Mouse (Mus musculus) kidney, postnatal 0 days (tissue): Measurements from ENCODE around the gene Gm28051. TPM values are rescaled to one million over a fixed set of nuclear protein-coding genes. Genes with fewer than 3 reads are reported as not detected.

Experiments used
- ATAC-seq: fragments of 200-750 bp; cut with Nextera tagmentation; replicated peaks from 2 replicates; pipeline ENCODE4 v1.8.0; 2017; ENCODE audit warnings: low read depth, moderate number of reproducible peaks, moderate TSS enrichment, moderate library complexity; ENCODE audit not compliant: low FRiP score
- DNase-seq: peaks from one replicate; pipeline ENCODE4 v3.0.0-alpha.2; 2016; ENCODE audit warnings: low spot score
- H3K27ac ChIP-seq: fragments of 300-500 bp; sonication (generic); 2 replicates; pipeline ENCODE4 v1.5.1; 2014; ENCODE audit warnings: mild to moderate bottlenecking
- H3K27me3 ChIP-seq: fragments of 300-500 bp; sonication (generic); 2 replicates; pipeline ENCODE4 v1.6.1; 2014; ENCODE audit warnings: low read length, mixed read lengths; ENCODE audit not compliant: insufficient read depth
- H3K36me3 ChIP-seq: fragments of 300-500 bp; sonication (generic); 2 replicates; pipeline ENCODE4 v1.6.1; 2014; ENCODE audit warnings: low read length, mixed read lengths; ENCODE audit not compliant: insufficient read depth
- H3K4me1 ChIP-seq: fragments of 300-500 bp; sonication (generic); replicated peaks from 2 replicates; pipeline ENCODE4 v1.6.1; 2014; ENCODE audit warnings: antibody characterized with exemption, low read length, mixed read lengths; ENCODE audit not compliant: insufficient read depth
- H3K4me2 ChIP-seq: fragments of 300-500 bp; sonication (generic); 2 replicates; pipeline ENCODE4 v1.6.1; 2014; ENCODE audit warnings: mild to moderate bottlenecking, low read length, moderate library complexity, mixed read lengths
- H3K4me3 ChIP-seq: fragments of 300-500 bp; sonication (generic); replicated peaks from 2 replicates; pipeline ENCODE4 v1.5.1; 2014; ENCODE audit warnings: low read depth, low read length
- H3K9ac ChIP-seq: fragments of 300-500 bp; sonication (generic); 2 replicates; pipeline ENCODE4 v1.6.1; 2014; ENCODE audit warnings: low read depth, low read length
- H3K9me3 ChIP-seq: fragments of 300-500 bp; sonication (generic); replicated peaks from 2 replicates; pipeline ENCODE4 v1.6.1; 2016; ENCODE audit warnings: low read length, inconsistent platforms, mixed read lengths
- CTCF ChIP-seq: IDR thresholded peaks from 2 replicates; pipeline ENCODE4 v1.5.1; 2016; ENCODE audit warnings: antibody characterized with exemption, low read depth, mild to moderate bottlenecking, moderate library complexity
- WGBS: fragments of 180-500 bp; shearing (Covaris S2); extraction: QIAGEN DNeasy Blood & Tissue Kit; methylation state at CpG from one replicate; pipeline ENCODE4 v1.1.7; 2014; 5-methylcytosine and 5-hydroxymethylcytosine counted together
- polyA plus RNA-seq: library from polyadenylated mRNA; unstranded; fragments of >200 nt; fragmentation: Nextera tagmentation; extraction: Ambion mirVana; gene quantifications from 2 replicates; pipeline ENCODE4 v1.2.1, GENCODE M21; 2015

The Gm28051 gene
- polyA plus RNA-seq, 1 experiment from 2014 or later = not detected

DNA sequence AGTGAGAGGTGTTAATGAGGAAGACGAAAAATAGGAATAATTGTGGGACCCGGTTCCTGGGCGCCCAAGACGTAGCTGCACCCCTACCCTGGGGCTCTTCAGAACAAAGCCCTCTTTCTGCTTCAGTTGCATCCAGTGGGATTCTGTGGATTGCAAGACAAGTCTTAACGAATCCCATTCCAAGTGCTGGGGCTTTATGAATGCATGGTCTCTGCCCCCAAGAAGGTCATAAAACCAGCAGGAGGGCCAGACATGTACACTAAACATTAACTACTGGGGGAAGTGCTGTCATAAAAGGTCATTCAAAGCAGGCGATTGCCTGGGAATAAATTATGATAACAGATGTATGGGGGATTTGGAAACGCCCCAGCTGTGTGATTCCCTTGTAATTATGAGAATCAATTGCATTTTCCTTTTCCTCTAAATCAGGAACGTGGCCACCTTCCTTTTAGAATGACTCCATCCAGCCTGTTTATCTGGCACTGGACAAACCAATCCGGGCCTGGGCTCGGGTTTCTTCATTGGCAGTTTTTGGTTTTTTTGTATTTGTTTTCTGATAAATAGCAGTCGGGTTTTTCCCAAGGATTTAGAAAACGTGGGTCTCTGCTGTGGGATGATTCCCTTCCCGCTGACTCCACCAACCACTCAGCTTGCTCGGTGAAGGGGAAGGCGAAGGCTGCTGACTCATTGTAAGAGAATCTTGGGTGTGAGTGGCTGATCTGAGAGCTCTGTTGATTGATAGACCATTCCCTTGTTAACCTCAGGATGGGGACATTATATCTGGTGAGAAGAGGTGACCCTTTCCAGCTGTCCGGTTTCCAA lies 26.6 kb downstream of the Gm28051 start:
- peak; percentile 57 for DNase-seq
- 16% methylated on average over 16 of the region's 16 CpGs for WGBS
- no peaks in the 10 kb centered on the region for H3K36me3 ChIP-seq

DNA sequence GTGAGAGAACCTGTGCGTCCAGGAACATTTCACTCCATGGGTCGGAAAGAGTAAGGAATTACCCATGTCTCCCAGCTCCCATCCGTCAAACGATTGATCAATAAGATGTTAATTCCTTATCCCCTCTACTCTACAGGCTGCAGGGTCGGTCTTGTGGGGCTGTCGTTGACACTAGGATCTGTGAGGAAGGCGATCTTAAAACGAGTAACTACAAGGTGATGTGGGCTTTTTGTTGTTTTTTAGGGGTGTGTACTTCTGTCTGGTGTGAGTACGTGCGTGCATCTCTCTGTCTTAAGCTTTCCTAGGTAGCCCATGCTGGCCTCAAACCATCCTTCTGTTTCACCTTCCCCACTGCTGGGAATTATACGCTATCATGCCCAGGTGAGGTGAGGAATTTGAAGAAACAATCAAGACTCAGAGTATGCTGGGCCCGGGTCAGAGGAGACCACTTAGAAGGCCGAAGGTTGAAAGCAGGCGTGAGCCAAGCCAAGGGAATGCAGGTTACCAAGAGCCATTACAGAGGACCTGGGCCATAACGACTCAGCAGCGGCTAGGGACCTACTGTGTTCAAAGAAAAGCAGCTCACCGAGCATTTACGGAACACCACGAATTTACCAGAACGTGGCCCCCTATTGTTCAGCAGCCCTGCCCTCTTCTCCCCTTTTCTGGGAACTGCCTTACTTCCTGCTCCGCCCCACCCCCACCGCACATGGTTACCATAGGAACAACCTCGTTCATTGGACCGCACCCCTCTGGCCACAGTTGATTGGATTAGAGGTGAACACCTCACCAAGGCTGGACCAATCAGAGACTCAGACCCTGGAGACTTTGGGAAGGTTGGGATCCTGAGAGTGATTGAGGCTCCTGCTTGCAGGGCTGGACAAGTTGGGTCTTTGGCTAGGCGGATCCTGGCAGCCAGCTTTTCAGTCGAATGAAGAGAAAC lies 27.4 kb downstream of the Gm28051 start:
- H3K36me3 ChIP-seq = no peaks in the 10 kb centered on the region
- H3K4me1 ChIP-seq = 0 out of 2 replicates have a peak, but pooled peaks cover 6% of the 10 kb centered on the region
- ATAC-seq (peak; percentile 94), DNase-seq (peak; percentile 91)
- 32% methylated on average over 26 of the region's 26 CpGs for WGBS
- no peaks in the 10 kb centered on the region for H3K27me3 ChIP-seq
- H3K9ac ChIP-seq = no peak overlapping the region
- TF ChIP-seq CTCF = peak; percentile 8; the same call in 1 of the 2 replicates
- H3K27ac ChIP-seq = peak overlapping the region; percentile 65; the same call in 1 of the 2 replicates
- peak overlapping the region; percentile 15; the same call in 1 of the 2 replicates for H3K4me3 ChIP-seq
- peak overlapping the region; percentile 43 for H3K4me2 ChIP-seq
- no peaks in the 10 kb centered on the region for H3K9me3 ChIP-seq

More for the DNA sequence above, 26.6 kb downstream of the Gm28051 start:
- no peaks in the 10 kb centered on the region for H3K9me3 ChIP-seq
- peak; percentile 42 for ATAC-seq
- peak overlapping the region; percentile 65; the same call in 1 of the 2 replicates for H3K27ac ChIP-seq
- no peak overlapping the region for H3K9ac ChIP-seq
- 0 out of 2 replicates have a peak, but pooled peaks cover 6% of the 10 kb centered on the region for H3K4me1 ChIP-seq
- H3K4me2 ChIP-seq = peak overlapping the region; percentile 43
- TF ChIP-seq CTCF = no peak
- no peaks in the 10 kb centered on the region for H3K27me3 ChIP-seq
- no peak overlapping the region for H3K4me3 ChIP-seq

DNA sequence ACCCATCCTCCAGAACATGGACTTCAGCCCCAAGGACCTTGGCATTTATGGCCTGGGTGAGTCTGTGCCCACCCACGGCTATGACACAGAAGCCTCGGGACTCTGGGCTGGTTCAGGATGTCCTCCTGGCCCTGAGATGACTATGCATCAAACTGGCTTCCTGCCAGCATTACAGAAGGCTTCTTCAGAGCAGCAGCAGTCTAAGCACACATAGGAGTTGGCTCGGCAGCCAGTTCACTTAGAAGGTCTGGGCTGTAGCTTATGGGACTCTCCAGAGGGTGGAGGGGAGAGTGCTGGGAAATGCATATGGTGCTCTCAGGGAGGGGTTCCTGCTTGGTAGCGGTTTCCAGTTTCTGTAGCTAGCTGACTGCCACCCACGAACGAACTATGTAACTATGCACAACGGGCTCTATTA lies 31.8 kb downstream of the Gm28051 start:
- Histone ChIP-seq H3K4me2 (no peak overlapping the region), H3K9me3 (no peaks in the 10 kb centered on the region), H3K27me3 (no peaks in the 10 kb centered on the region), H3K4me1 (0 out of 2 replicates have a peak, but pooled peaks cover 3% of the 10 kb centered on the region), H3K4me3 (no peak overlapping the region), H3K36me3 (no peaks in the 10 kb centered on the region), H3K27ac (no peak overlapping the region), H3K9ac (no peak overlapping the region)
- ATAC-seq = peak; percentile 33
- TF ChIP-seq CTCF = no peak
- 62% methylated on average over 7 of the region's 7 CpGs for WGBS
- DNase-seq = no peak

DNA sequence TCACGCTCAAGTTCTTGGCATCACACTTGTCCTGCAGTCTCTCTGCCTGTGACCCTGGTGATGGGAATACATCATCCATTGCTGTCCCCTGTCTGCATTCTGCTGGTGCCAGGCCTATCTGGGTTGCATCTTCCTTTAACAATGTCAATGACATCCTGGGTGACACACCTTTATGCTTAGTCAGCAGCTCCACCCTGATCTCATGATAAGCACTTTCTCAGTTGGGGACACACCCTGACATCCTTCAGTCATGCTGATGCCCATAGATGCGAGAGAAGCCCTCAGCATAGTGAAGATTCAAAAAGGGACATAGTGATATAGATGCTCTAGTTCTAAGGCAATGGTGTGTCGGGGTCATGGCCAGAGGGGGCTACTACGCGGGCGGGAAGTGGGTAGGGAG lies 32.4 kb downstream of the Gm28051 start:
- Histone ChIP-seq H3K4me1 (0 out of 2 replicates have a peak, but pooled peaks cover 1% of the 10 kb centered on the region), H3K27me3 (no peaks in the 10 kb centered on the region), H3K9ac (no peak overlapping the region), H3K27ac (no peak overlapping the region), H3K9me3 (no peaks in the 10 kb centered on the region), H3K36me3 (no peaks in the 10 kb centered on the region), H3K4me3 (no peak overlapping the region), H3K4me2 (no peak overlapping the region)
- DNase-seq (no peak), ATAC-seq (no peak)
- no peak for TF ChIP-seq CTCF
- WGBS = 91% methylated on average over 6 of the region's 6 CpGs

DNA sequence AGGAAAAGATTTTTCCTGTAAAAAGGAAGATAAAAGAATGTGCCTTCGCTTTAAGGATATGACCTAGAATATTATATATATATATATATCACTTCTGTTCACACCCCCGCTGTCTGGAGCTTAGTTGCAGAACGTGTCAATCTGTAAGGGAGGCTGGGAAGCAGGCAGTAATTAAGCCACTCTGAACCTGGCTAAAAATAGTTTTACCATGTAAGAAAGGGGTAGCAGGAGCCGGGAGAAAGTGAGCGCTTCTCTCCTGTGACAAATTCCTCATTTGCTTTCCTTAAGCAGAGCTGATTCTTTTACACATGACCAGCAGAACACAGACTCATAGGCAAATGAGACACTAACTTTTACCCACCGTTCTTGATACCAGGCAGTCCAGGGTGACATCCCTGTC lies 33.7 kb downstream of the Gm28051 start:
- 56% methylated on average over 6 of the region's 6 CpGs for WGBS
- ATAC-seq (no peak), DNase-seq (no peak)

DNA sequence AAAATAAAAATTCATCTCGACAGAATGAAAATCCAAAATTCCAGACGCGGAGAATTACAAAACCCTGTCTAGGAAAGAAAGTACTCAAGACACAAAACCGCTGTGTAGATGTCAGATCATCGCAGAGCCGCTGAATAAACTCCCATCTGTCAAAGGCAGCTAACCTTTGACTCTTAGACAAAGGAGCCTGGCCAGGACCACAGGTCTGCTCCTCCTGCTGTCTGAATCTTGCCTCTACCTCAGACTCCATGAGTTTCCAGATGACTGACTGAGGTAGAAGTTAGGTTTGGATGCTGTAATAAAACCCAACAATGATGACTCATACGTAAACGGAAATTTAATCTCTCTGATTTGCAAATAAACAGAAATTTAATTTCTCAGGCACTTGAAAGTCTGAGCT lies 34.6 kb downstream of the Gm28051 start:
- Histone ChIP-seq H3K27ac (no peak overlapping the region), H3K4me3 (no peak overlapping the region), H3K4me2 (no peak overlapping the region), H3K4me1 (no peaks in the 10 kb centered on the region), H3K9me3 (no peaks in the 10 kb centered on the region), H3K36me3 (no peaks in the 10 kb centered on the region), H3K9ac (no peak overlapping the region), H3K27me3 (no peaks in the 10 kb centered on the region)
- 51% methylated on average over 8 of the region's 8 CpGs for WGBS
- ATAC-seq = no peak
- DNase-seq = no peak
- TF ChIP-seq CTCF = no peak

More for the DNA sequence above, 33.7 kb downstream of the Gm28051 start:
- Histone ChIP-seq H3K4me3 (no peak overlapping the region), H3K9me3 (no peaks in the 10 kb centered on the region), H3K36me3 (no peaks in the 10 kb centered on the region), H3K9ac (no peak overlapping the region), H3K4me1 (no peaks in the 10 kb centered on the region), H3K4me2 (no peak overlapping the region), H3K27me3 (no peaks in the 10 kb centered on the region), H3K27ac (no peak overlapping the region)
- no peak for TF ChIP-seq CTCF
